Mouse (Mus musculus) urinary bladder, postnatal 4 days (tissue): Measurements from ENCODE around the gene Tspoap1.
A peak's percentile ranks its signal among the peaks of the same experiment; 100 is the strongest.

Experiments
- DNase-seq, 2 experiments: peaks; one replicate each; pipeline ENCODE4 v3.0.0; 2021 to 2022; ENCODE audit warnings: low spot score in 2 of 2

Gene Tspoap1

DNA sequence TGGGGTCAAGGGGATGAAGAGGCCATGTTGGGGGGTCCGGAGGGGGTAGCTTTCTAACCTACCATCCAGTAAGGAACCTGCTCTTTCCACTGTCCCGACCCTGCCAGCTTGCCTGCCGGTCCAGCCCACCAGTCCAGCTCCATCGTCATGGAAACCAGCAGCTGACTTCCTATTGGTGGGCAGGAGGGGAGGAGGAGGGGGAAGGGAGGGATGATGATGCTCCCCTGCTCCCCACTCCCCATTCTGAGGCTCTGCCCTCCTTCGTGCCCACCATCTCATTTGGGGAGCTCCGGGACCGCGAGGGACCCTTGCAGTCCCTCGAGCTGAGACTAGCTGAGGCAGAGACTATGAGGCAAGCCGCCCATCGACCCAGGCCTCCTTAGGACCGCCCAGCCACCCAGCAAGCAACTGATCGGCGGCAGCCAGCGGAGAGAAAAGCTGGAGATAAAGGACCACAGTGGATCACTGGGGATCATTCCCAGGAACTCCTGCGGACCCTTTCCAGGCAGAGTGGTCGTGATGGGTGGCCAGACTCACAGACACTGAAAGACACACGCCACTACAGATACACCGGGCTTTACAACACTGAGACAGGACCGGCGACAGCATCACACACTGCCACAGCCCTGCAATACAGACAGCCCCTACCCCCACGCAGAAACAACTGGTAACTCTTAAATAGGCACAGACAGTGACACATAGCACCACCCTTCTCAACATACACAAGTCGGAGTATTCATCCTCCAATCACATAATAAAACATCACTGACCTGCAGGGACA lies at the start of gene Tspoap1:
Gene Tspoap1, plus strand, starts transcription at position 241 of the 781 bp plus-strand sequence.
- DNase-seq, result no peak

GRCm38 (mm10) chr11:87712188-87712587 lies 48.2 kb upstream of the Tspoap1 start:
- no peak for DNase-seq

GRCm38 (mm10) chr11:87715999-87716398 lies 44.3 kb upstream of the Tspoap1 start:
- no peak for DNase-seq

DNA sequence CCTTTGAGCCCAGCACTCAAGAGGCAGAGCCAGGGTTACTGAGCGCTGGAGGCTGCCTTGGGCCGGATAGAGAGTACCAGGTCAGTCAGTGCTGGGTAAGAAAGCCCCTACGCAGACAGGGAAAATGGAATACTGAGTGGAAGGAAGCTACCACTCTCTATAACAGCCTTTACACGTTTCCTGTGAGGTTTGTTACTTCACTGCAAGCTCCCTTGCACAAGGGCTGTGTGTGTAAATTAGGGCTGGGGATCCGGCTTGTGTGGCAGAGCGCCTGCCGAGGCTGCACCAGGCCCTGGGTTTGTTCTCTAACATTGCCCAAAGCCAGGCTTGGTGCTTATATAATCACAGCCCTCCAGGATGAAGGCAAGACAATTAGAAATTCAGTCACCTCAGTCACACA lies 40.8 kb upstream of the Tspoap1 start:
- DNase-seq, result no peak

GRCm38 (mm10) chr11:87720324-87720723 lies 40.0 kb upstream of the Tspoap1 start:
- no peak for DNase-seq

DNA sequence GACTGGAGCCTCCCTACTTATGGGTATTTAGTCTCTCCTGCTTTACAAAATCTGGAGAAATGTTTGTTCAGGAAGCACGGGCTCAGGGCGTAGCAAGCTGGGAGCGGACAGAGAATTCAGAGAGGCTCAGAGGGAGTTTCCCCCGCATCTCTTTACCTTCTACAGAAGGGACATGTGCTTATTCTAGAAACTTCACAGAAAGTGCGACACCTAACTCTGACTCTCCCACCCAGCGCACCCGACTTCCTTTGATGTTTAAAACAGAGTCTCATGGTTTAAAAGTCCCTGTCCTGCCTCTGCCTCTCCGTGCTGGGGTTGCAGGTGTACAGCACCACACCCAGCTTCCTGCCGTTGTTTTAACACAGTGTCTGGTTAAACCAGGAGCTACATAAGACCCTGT lies 39.5 kb upstream of the Tspoap1 start:
- no peak for DNase-seq

GRCm38 (mm10) chr11:87722168-87722567 lies 38.2 kb upstream of the Tspoap1 start:
- DNase-seq, result no peak

DNA sequence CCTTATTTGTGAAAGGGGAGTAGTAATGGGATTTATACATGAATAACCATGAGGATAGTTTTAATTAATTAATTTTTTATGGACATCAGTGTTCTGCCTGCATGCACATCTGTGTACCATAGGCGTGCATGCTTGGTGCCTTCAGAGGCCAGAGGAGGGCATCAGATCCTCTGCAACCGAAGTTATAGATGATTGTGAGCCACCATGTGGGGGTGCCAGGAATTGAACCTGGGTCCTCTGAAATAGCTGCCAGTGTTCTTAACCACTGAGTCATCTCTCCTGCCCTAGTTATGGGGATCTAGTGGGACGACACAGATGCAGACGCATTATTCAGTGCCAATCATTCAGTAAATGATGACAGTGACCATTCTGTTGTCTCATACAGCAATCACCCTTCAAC lies 37.5 kb upstream of the Tspoap1 start:
- no peak for DNase-seq

DNA sequence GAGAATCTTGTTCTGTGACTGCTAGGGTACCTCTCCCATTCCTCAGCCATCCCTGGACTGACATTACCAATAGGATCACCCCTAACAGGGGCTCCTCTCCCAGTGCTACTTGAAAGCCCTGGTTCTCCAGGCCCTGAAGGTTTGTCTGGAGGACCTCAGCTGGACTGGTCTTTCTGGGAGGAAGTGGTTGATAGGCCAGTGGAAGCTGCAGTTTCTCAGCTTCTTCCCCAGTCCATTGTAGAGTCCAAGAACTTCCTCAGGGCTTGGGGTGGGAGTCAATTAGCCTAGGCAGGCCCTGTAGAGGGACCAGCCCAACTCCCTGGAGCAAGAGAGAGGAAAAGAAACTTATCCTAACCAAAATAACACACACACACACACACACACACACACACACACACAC lies 34.8 kb upstream of the Tspoap1 start:
- no peak for DNase-seq

- no peak for DNase-seq
Measured at GRCm38 (mm10) chr11:87725964-87726562, 34.3 kb upstream of the Tspoap1 start.

GRCm38 (mm10) chr11:87727021-87727420 lies 33.3 kb upstream of the Tspoap1 start:
- no peak for DNase-seq

- DNase-seq, result no peak
Measured at GRCm38 (mm10) chr11:87727471-87727870, 32.9 kb upstream of the Tspoap1 start.

- no peak for DNase-seq
Measured at GRCm38 (mm10) chr11:87728850-87729592, 31.3 kb upstream of the Tspoap1 start.

- DNase-seq, result no peak
Measured at GRCm38 (mm10) chr11:87729593-87730185, 30.7 kb upstream of the Tspoap1 start.

DNA sequence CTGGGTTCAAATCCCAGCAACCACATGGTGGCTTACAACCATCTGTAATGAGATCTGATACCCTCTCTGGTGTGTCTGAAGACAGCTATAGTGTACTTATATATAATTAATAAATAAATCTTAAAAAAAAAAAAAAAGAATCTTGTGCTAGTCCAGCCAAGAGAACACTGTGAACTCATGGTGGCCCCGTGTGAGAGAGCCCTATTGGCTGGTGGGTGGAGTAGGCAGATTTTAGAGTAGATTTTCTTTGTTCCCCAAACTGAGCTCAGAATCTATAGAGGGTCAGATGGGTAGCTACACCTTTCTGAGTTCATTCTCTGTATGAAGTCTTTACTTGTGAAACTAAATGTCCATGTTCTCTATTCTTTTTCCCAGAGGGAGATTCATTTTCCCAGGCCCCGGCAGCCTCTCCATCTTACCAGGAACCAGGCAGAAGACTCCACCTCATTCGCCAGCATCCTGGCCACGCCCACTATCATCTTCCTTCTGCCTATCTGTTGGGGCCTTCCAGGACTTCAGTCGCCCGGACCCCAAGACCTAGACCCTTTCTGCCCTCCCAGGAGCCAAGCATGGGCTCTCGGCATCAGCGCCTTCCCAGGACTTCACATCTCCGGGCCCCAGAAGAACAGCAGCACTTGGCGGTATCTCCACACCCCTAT lies 29.6 kb upstream of the Tspoap1 start:
- DNase-seq, result no peak

DNA sequence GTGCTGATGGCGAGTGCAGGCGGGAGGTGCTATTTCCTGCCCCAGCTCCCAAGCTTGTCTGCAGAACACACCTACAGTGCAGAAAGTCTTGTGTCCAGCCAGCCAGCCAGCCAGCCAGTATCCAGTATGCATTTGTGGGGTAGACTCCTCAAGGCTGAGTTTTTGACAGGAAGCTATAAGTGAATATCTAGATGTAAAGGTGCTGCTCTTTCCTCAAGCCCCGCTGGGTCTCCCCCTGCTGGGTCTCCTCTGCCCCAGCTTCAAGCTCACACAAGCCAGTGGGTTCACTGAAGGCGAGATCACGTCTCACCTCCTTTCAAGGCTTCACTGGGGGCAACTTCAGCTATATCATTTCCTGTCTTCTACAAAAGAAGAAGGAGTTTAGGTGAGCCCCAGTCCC lies 26.0 kb upstream of the Tspoap1 start:
- DNase-seq, result no peak

DNA sequence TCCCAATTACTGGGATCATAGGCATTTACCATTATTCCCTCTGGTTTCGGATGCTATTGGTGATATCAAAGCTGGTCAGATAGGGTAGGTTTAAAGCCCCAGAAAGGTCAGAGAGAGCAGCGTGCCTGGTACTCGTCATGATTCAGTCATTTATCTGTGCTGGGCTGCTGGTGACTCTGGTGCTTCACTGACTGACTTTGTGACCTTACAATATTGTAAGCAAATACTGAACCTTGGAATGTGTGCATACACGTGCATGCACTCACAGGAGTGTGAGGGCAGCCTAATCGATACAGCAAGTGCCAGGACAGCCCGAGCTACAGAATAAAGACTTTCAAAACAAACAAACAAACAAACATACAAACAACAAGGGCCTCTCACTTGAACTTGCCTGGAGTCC lies 24.6 kb upstream of the Tspoap1 start:
- DNase-seq, result no peak

- peak in 1 of 2 experiments; percentile 55 for DNase-seq
Measured at GRCm38 (mm10) chr11:87736647-87737134, 23.6 kb upstream of the Tspoap1 start.

DNA sequence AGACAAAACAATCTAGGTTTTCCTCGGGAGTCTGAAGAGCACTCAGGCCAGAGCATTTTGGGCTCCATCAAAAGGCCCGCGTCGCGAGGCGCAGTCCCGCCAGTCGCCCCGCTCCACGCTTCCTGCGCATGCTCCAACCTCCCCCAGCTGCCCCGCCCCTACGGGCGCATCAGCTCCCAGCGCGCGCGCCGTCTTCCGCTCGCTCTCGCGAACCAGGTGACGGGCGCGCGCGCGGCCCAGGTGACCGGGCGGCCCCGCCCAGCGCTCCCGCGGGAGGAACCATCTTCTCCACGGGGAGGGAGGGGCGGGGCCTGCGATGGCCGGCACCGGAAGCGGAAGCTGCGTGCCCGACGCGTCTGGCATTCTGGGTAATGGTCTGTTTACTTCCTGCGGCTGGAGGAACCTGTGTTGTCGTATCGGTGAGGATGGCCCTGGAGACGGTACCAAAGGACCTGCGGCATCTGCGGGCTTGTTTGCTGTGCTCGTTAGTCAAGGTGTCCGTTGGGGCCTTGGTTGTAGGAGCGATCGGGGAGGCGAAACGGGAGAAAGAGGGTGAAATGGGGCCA lies 23.1 kb upstream of the Tspoap1 start, which contains the start of gene Supt4a:
Gene Supt4a, plus strand, starts transcription at position 378 of the 566 bp plus-strand sequence.
- peak; percentile 94 to 96 for DNase-seq

DNA sequence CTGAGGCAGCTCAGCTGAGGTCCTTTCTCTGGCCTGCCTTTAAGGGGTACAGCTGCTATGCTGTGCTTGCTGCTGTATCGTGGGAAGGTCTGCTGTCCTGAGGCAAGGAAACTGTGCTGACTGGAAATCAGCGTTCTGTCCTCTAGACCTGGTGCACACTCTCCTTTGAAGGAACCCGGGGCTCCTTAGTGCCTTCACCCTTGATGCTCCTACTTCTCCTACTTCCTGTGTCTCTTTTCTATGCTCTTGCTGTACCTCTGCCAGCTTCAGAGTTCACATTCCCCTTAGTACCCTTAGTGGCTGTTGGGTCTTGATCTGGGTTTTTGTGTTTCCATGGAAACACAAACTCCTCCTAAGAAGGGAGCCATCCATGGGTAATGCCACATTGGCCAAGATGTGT lies 16.6 kb upstream of the Tspoap1 start:
- no peak for DNase-seq

DNA sequence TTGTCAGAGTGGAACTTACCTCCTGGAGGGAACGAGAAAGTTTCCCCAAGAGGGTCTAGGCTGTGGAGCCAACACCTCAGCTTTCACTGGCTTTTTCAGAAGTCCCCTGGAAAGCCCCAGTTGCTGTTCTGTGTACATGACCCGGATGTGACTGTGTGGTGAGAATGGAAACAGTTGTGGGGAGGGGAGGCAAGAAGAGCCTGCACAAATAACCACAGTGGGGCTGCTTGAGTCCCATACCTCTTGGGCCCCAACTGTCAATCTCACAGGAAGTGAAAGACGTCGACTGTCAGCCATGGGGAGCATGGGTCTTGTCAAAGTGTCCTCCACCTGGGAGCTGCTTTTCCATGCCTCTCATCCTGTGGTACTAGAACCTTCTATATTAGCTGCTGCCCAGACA lies 15.4 kb upstream of the Tspoap1 start:
- DNase-seq, result no peak
